Mouse (Mus musculus): ENCODE data around the gene Prpf40b. TPM values are rescaled to one million over a fixed set of nuclear protein-coding genes. Genes with fewer than 3 reads are reported as not detected.

The Prpf40b gene
- polyA plus RNA-seq (2012; rRNA removed), result 131 and 172 TPM in 2 replicates

DNA sequence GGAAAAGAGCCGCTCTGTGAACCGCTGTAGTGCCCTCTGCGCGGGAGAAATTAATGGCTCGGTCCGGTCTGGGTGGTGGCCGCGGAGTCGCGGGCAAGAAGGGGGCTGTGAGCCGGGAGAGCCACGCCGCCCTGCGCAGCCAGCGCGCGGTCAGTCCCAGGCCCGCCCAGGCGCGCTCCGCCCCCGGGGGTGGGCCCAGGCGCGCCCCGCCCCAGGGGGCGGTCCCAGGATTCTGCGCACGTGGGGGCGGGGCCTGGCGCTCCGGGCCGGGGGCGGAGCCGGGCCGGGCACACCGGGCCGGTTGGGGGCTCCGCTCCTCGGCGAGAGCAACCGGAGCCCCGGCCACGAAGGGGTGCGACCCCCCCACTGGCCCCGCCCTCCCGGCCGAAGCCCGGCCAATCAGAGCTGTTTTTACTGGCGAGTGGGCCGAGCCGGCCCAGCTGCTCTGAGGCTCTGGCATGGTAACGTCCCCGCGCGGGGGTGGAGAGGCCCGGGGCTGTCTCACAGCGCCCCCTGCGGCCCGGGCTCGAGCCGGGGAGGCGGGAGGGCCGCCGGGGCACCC lies at the start of gene Prpf40b:
Gene Prpf40b, plus strand, starts transcription at position 275 of the 562 bp plus-strand sequence.

DNA sequence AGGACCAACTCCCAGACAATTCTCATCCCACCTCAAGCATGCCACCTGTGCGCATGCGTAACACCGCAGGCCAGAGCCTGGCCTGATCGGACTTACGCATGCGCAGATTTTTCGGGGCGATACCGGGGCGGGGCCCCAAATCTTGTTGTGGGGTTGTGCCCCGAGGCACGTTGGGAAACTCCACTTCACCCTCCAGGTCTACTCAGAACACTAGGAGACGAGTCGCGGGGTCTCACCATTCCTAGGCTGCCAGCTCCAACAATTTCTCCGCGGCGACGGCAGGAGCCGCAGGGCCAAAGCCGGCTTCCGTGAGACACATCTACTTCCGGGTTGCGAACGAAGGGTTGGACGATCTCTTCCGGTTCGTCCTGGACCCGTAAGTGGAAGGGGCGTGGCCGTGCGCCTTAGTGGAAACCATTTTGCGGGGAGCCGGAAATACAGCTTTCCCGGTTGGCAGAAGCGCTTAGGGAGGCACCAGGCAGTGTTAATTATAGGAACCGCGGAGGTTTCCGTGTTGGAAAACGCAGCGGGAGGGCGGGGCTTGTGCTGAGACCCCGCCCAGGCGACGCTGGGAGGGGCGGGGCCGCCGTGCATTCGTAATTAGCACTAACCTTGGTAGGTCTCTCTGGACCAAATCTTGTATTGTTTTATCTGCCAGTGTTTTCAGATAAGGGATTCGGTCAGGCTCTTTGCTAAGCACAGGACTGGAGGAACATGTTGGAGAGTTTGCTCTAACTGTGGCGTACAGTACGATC lies 43.1 kb upstream of the Prpf40b start, which contains the start of gene Mcrs1:
Gene Mcrs1, minus strand, starts transcription at position 336 of the 755 bp plus-strand sequence.

GRCm38 (mm10) chr15:99295484-99295981 lies 646 bp downstream of the Prpf40b start, which contains the start of gene Fam186b:
Gene Fam186b, minus strand, starts transcription at chr15:99295888.

Other genes starting within 250 kb of the Prpf40b start
- 20.1 and 28.7 TPM in 2 replicates for gene Prph, start 239.9 kb upstream of the Prpf40b start, polyA plus RNA-seq (2012; rRNA removed)
- 40.3 and 43.9 TPM in 2 replicates for gene Troap, start 220.5 kb upstream of the Prpf40b start, polyA plus RNA-seq (2012; rRNA removed)
- 8.0 and 12.4 TPM in 2 replicates for gene C1ql4, start 207.3 kb upstream of the Prpf40b start, polyA plus RNA-seq (2012; rRNA removed)
- gene Dnajc22, start 201.9 kb upstream of the Prpf40b start, polyA plus RNA-seq (2012; rRNA removed), result 2.5 and 3.1 TPM in 2 replicates
- gene Spats2, start 169.2 kb upstream of the Prpf40b start, polyA plus RNA-seq (2012; rRNA removed), result 58.7 and 72.5 TPM in 2 replicates
- 0.17 and 0.42 TPM in 2 replicates for gene Kcnh3, start 70.2 kb upstream of the Prpf40b start, polyA plus RNA-seq (2012; rRNA removed)
- 99.3 and 108 TPM in 2 replicates for gene Mcrs1, start 43.1 kb upstream of the Prpf40b start, polyA plus RNA-seq (2012; rRNA removed)
- gene Fam186b, start 801 bp downstream of the Prpf40b start, polyA plus RNA-seq (2012; rRNA removed), result 0.25 and 0.29 TPM in 2 replicates
- 32.4 and 37.7 TPM in 2 replicates for gene Fmnl3, start 75.4 kb downstream of the Prpf40b start, polyA plus RNA-seq (2012; rRNA removed)
- gene Tmbim6, start 97.8 kb downstream of the Prpf40b start, polyA plus RNA-seq (2012; rRNA removed), result 132 and 154 TPM in 2 replicates
- gene Nckap5l, start 162.7 kb downstream of the Prpf40b start, polyA plus RNA-seq (2012; rRNA removed), result 18.4 and 28.9 TPM in 2 replicates
- 12.3 and 14.4 TPM in 2 replicates for gene Bcdin3d, start 179.6 kb downstream of the Prpf40b start, polyA plus RNA-seq (2012; rRNA removed)
- gene Faim2, start 233.1 kb downstream of the Prpf40b start, polyA plus RNA-seq (2012; rRNA removed), result 0.23 and 0.47 TPM in 2 replicates

Measured in central nervous system, embryonic 11.5 days (tissue).